Mouse (Mus musculus): ENCODE measurements at regions not wholly inside any gene's neighbourhood (a gene's known extent, or its start where the extent isn't known, plus 50 kb on each side); places are given as distances from the start of the nearest gene placed in this dataset.

DNA sequence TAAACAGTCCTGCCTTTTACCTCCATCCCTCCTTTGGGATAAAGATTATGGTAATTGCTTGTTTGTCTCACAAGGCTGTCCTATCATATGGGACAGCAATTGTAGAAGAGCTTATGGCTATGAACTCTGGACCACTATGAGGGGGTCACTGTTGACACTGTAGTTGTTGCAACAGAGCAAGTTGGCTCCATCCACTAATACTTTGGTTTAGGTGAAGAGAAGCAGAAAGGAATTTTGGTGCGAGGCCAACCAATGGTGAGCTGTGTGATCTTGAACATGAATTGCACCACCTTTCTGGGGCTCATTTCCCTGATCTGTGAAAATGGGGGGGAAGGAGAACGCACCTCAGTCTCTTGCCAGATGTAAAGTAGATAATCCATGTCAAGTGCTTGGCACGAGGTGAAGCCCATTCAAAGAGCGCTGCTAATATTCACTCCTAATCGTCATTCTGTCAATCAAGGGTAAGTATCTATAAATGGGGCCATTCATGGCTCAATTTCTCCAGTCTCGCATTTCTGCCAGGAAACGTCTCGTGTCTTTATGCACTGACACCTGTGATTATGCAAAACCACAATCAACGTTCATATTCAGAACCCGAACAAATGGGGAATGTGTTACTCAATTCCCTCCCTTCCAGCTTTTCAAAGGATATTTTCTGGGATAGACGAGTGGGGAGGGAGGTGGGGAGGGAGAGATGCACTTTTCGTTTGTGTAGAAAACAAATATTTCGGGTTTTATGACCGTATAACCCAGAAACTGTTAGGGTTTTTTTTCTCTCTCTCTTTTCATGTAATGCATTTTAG, 133.3 kb upstream of the Jun start:
- DNase-seq (ENCODE audit: low spot score in 2 of 2): no peak

- no peak for DNase-seq (ENCODE audit: low spot score in 2 of 2)
Observed at GRCm38 (mm10) chr4:95185916-95186200, 133.8 kb upstream of the Jun start.

- no peak for DNase-seq (ENCODE audit: low spot score in 2 of 2)
Observed at GRCm38 (mm10) chr4:95188107-95188506, 136.1 kb upstream of the Jun start.

GRCm38 (mm10) chr4:95191654-95192406, 139.8 kb upstream of the Jun start:
- no peak for DNase-seq (ENCODE audit: low spot score in 2 of 2)

DNA sequence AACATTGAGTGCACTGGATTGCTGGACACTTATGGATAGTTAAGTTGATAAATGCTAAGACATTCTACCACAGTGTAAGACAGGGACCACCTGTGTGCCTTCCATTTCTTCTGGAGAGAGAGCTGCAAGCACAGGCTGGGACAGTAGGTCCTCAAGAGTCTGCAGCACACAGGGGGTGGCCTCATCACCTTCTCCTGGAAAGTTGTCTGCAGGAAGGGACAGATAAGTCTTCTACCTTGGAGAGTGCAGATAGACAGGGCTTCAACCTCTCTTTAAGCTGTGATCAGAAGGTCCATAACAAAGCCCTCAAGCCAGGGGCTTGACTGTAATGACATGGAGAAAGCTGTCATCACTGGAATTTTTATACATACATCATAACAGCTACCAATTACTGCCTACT, 140.5 kb upstream of the Jun start:
- no peak for DNase-seq (ENCODE audit: low spot score in 2 of 2)

GRCm38 (mm10) chr4:95193028-95193427, 141.0 kb upstream of the Jun start:
- DNase-seq (ENCODE audit: low spot score in 2 of 2): peak in 1 of 2 experiments; percentile 15

DNA sequence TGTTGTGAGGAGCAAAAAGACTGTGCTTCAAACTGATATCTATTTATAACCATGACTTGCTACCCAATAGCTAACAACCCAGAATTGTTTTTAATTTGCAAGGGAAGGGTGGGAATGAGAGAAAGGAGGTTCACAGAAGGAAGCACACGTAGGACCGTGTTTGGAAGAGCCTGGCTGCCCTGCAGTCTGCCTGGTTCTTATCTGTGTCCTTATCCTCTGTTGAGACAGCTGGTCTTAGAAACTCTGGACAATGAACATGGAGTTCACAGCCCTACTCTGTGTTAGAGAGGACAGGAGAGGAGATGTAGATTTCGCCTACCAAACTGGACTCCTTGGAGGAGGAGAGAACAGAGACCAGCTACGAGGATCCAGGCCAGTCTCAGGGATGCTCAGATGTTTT, 141.5 kb upstream of the Jun start:
- DNase-seq (ENCODE audit: low spot score in 2 of 2): no peak

DNA sequence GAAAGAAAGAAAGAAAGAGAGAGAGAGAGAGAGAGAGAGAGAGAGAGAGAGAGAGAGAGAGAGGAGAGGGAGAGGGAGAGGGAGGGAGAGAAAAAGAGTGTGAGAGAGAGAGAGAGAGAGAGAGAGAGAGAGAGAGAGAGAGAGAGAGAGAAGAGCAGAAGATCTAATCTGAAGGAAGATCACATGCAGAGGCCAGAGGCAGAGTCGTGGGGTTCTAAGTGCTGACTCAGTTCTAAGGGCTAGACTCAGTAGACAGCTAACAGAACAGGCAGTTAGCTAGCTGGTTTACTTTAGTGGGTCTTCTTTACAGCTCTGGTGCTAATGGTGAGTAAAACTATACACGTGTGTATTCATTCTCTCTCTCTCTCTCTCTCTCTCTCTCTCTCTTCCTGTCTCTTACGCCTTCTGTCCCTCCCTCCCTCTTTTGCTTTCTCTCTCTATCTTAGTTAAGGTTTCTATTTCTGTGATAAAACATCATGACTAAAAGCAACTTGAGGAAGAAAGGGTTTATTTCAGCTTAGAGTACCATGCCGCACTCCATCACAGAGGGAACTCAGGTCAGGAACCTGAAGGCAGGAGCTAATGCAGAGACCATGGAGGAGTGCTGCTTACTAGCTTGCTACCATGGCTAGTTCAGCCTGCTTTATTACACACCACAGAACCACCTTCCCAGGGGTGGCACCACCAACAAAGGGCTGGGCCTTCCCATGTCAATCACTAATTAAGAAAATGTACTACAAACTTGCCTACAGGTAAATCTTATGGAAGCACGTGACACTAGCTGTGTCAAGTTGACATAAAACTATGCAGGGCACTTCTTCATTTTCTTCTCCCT, 142.8 kb upstream of the Jun start:
- no peak for DNase-seq (ENCODE audit: low spot score in 2 of 2)

GRCm38 (mm10) chr4:95196106-95196505, 144.1 kb upstream of the Jun start:
- no peak for DNase-seq (ENCODE audit: low spot score in 2 of 2)

- DNase-seq (ENCODE audit: low spot score in 2 of 2): no peak
Observed at GRCm38 (mm10) chr4:95197077-95197711, 145.2 kb upstream of the Jun start.

DNA sequence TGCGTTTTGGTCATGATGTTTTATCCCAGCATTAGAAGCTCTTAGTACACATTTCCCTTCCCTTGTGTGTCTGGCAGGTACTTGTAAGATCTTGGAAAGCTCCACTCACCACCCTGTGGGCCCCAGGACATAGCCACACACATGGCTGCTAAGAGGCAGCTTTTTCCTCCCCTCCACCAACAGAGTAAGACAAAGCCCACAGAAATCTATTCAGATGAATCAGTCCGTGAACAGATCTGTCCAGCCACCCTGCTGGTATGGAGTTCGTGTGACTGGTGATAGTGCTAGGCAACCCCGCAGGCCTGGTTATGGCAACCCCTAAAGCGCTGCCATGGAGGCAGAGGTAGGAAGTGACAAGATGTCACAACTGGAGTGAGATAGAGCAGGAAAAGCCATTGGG, 147.4 kb upstream of the Jun start:
- no peak for DNase-seq (ENCODE audit: low spot score in 2 of 2)

GRCm38 (mm10) chr4:95200130-95200529, 148.1 kb upstream of the Jun start:
- DNase-seq (ENCODE audit: low spot score in 2 of 2): no peak

GRCm38 (mm10) chr4:95202478-95202877, 150.5 kb upstream of the Jun start:
- no peak for DNase-seq (ENCODE audit: low spot score in 2 of 2)

GRCm38 (mm10) chr4:95203577-95203976, 151.6 kb upstream of the Jun start:
- no peak for DNase-seq (ENCODE audit: low spot score in 2 of 2)

GRCm38 (mm10) chr4:95205372-95205771, 153.3 kb upstream of the Jun start:
- no peak for DNase-seq (ENCODE audit: low spot score in 2 of 2)

GRCm38 (mm10) chr4:95207783-95208182, 155.8 kb upstream of the Jun start:
- DNase-seq (ENCODE audit: low spot score in 2 of 2): no peak

DNA sequence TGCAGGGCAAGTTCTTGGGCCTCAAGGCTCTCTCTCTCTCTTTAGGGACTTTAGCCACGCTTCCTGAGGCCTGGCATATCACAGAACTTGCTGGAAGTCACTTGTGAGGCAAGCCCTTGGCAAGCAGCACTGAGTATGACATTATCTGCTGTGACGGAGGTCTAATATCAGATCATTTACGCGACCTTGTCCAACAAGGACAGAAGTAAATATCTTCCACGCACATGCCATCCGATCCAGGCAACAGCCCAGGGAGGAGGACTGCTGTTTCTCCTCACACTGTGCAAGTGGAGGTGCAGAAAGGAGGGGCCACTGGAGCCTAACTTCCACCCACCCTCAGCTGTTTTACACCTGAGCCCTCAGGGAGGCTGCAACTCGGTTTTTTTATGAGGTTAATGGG, 156.8 kb upstream of the Jun start:
- no peak for DNase-seq (ENCODE audit: low spot score in 2 of 2)

- DNase-seq (ENCODE audit: low spot score in 2 of 2): no peak
Observed at GRCm38 (mm10) chr4:95209322-95210119, 157.5 kb upstream of the Jun start.

GRCm38 (mm10) chr4:95212561-95212960, 160.5 kb upstream of the Jun start:
- DNase-seq (ENCODE audit: low spot score in 2 of 2): no peak

- DNase-seq (ENCODE audit: low spot score in 2 of 2): no peak
Observed at GRCm38 (mm10) chr4:95213026-95213425, 161.0 kb upstream of the Jun start.

DNA sequence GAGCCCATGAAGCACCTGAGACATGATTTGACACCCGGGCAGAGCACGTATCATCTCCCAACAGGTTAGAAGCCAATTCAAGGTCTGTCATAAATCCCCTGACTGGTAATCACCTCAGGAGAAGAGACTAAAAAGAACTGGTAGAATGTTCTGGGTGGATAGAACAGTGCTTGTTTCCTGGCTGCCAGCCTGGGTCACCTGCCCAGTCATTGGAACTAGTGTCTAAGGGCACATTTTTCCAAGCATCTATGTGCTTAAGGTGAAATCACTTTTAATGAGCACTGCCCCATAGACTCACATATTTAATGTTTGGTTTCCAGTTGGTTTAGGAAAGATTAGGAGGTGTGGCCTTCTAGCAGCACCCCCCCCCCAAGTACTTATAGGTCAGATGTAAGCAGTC, 162.0 kb upstream of the Jun start:
- DNase-seq (ENCODE audit: low spot score in 2 of 2): no peak

Measured in frontal cortex, postnatal 14 days (tissue).